Mouse (Mus musculus): ENCODE measurements around the gene Gigyf2. TPM values are rescaled to one million over a fixed set of nuclear protein-coding genes. Genes with fewer than 3 reads are reported as not detected.

The Gigyf2 gene
- 69.0 and 70.9 TPM in 2 replicates for polyA plus RNA-seq (2014; fragmentation: Nextera tagmentation; extraction: Ambion mirVana)

DNA sequence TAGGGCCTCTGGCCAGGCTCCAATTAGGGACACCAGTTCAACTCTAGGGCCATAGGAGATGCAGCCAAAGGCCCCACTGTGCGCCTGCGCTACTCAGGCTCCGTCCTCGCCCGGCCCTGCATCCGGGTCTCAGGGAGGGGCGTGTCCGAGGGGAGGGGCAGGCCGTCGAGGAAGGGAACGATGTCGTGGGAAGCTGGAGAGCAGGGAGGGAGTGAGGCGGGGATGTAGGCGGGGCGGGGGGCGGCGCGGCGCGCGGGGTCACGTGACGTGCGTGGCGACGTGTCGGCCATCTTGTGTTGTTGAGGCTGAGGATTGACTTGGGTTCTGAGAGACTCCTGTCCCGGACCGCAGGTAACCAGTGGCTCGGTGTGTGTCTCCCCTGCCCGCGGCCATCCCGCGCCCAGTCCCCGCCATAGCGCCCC, at the start of gene Gigyf2:
Gene Gigyf2, plus strand, starts transcription at position 257 of the 422 bp plus-strand sequence.
- Histone ChIP-seq H3K4me2 (ENCODE audit: low read length) (peak within 1 kb of the TSS; percentile 60), H3K27me3 (ENCODE audit: control insufficient read depth, insufficient read depth, low read length) (no peaks in the 10 kb centered on the region), H3K36me3 (ENCODE audit: control insufficient read depth, insufficient read depth, low read length) (no peaks in the 10 kb centered on the region; the same call in 1 of the 2 replicates), H3K4me3 (replicated peaks; ENCODE audit: low read depth, low read length) (peak within 1 kb of the TSS; percentile 98), H3K9ac (replicated peaks; ENCODE audit: low read length) (peak within 1 kb of the TSS; percentile 95), H3K27ac (replicated peaks; ENCODE audit: low read depth, low read length) (peak within 1 kb of the TSS; percentile 94), H3K9me3 (ENCODE audit: control insufficient read depth, low read length) (0 out of 2 replicates have a peak, but pooled peaks cover under 1% of the 10 kb centered on the region), H3K4me1 (ENCODE audit: control insufficient read depth, insufficient read depth, low read length) (peaks cover 11% of the 10 kb centered on the region)
- peak; percentile 97 for DNase-seq
- peak; percentile 98 for ATAC-seq (ENCODE audit: low FRiP score, low TSS enrichment)
- WGBS, result under 1% methylated on average over 36 of the region's 36 CpGs

DNA sequence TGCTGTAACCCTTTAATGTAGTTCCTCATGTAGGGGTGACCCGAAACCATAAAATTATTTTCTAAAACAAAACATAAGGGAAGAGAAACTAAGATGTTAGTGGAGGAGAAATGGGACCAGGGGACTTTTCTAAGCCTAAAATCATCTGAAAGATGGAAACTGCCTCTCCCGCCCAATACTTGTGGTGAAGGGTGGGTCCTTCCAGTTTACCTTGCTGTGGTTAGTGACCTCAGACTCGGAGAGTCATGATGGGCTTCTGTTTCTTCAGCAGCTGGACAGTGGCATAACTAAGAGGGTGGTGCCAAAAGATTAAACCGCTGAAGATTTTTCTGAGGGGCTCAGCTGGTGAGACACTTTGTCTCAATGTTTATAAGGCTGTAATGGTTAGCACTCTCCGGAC, 46.5 kb upstream of the Gigyf2 start:
- H3K4me1 ChIP-seq (ENCODE audit: control insufficient read depth, insufficient read depth, low read length), result no peaks in the 10 kb centered on the region
- no peaks in the 10 kb centered on the region for H3K9me3 ChIP-seq (ENCODE audit: control insufficient read depth, low read length)
- ATAC-seq (ENCODE audit: low FRiP score, low TSS enrichment), result no peak
- no peak overlapping the region for H3K9ac ChIP-seq (replicated peaks; ENCODE audit: low read length)
- no peak overlapping the region for H3K27ac ChIP-seq (replicated peaks; ENCODE audit: low read depth, low read length)
- DNase-seq, result no peak
- no peaks in the 10 kb centered on the region for H3K27me3 ChIP-seq (ENCODE audit: control insufficient read depth, insufficient read depth, low read length)
- H3K4me3 ChIP-seq (replicated peaks; ENCODE audit: low read depth, low read length), result no peak overlapping the region
- H3K4me2 ChIP-seq (ENCODE audit: low read length), result no peak overlapping the region
- no peaks in the 10 kb centered on the region for H3K36me3 ChIP-seq (ENCODE audit: control insufficient read depth, insufficient read depth, low read length)
- WGBS, result 75% methylated on average over 5 of the region's 5 CpGs

GRCm38 (mm10) chr1:87281599-87282412, 45.0 kb upstream of the Gigyf2 start:
- no peak for DNase-seq
- Histone ChIP-seq H3K9me3 (ENCODE audit: control insufficient read depth, low read length) (no peaks in the 10 kb centered on the region), H3K27me3 (ENCODE audit: control insufficient read depth, insufficient read depth, low read length) (no peaks in the 10 kb centered on the region), H3K36me3 (ENCODE audit: control insufficient read depth, insufficient read depth, low read length) (no peaks in the 10 kb centered on the region), H3K4me2 (ENCODE audit: low read length) (no peak overlapping the region), H3K4me1 (ENCODE audit: control insufficient read depth, insufficient read depth, low read length) (no peaks in the 10 kb centered on the region), H3K4me3 (replicated peaks; ENCODE audit: low read depth, low read length) (no peak overlapping the region), H3K9ac (replicated peaks; ENCODE audit: low read length) (no peak overlapping the region), H3K27ac (replicated peaks; ENCODE audit: low read depth, low read length) (no peak overlapping the region)
- ATAC-seq (ENCODE audit: low FRiP score, low TSS enrichment), result no peak
- 16% methylated on average over 20 of the region's 20 CpGs for WGBS

DNA sequence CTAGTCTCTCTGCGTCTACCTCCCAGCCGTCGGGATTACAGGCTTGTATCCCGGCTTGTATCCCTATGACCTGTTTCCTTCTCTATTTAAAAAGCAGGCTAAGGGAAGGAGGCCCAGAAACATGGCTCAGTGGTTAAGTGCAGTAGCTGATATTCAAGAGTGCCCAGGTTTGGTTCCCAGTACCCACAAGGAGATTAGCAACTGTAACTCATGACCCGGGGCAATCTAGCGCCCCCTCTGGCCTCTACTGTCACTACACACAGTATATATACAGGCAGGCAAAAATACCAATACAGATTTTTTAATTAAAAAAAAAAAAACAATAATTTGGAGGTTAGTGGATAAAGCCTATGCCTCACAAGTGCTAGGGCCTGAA, 44.4 kb upstream of the Gigyf2 start:
- DNase-seq, result no peak
- Histone ChIP-seq H3K4me1 (ENCODE audit: control insufficient read depth, insufficient read depth, low read length) (no peaks in the 10 kb centered on the region), H3K4me3 (replicated peaks; ENCODE audit: low read depth, low read length) (no peak overlapping the region), H3K36me3 (ENCODE audit: control insufficient read depth, insufficient read depth, low read length) (no peaks in the 10 kb centered on the region), H3K4me2 (ENCODE audit: low read length) (no peak overlapping the region), H3K9me3 (ENCODE audit: control insufficient read depth, low read length) (no peaks in the 10 kb centered on the region), H3K9ac (replicated peaks; ENCODE audit: low read length) (no peak overlapping the region), H3K27me3 (ENCODE audit: control insufficient read depth, insufficient read depth, low read length) (no peaks in the 10 kb centered on the region), H3K27ac (replicated peaks; ENCODE audit: low read depth, low read length) (no peak overlapping the region)
- WGBS, result 66% methylated on average over 6 of the region's 6 CpGs
- no peak for ATAC-seq (ENCODE audit: low FRiP score, low TSS enrichment)

DNA sequence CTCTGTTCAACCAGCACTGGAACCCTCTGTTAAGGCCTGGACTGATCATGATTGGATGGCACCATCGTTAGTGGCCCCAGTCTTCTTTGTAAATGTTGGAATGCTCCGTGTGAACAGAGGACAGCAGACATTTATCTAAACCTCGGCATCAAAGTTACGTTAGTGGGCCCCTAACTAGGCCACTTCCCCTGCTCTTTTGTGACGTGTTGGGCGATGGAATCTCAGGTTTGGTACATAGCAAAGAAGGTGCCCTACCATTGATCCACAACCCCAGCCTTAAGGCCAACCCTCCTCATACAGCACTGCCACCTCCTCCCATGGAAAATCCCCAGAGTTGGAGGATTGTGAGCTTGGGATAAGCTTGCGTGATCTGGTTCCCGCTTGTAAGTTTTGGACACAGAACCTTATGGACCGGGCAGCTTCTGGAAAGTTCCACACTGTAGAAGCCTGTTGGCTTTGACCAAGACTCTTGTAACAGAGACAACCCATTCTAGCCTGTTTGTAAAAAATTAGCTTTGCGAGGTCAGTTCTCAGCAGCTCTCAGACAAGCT, 43.3 kb upstream of the Gigyf2 start:
- WGBS, result 85% methylated on average over 10 of the region's 10 CpGs

GRCm38 (mm10) chr1:87287105-87287504, 39.7 kb upstream of the Gigyf2 start:
- ATAC-seq (ENCODE audit: low FRiP score, low TSS enrichment) (no peak), DNase-seq (no peak)
- WGBS, result 34% methylated on average over 2 of the region's 2 CpGs
- H3K27me3 ChIP-seq (ENCODE audit: control insufficient read depth, insufficient read depth, low read length), result no peaks in the 10 kb centered on the region
- no peak overlapping the region for H3K4me3 ChIP-seq (replicated peaks; ENCODE audit: low read depth, low read length)
- H3K9me3 ChIP-seq (ENCODE audit: control insufficient read depth, low read length), result no peaks in the 10 kb centered on the region
- H3K27ac ChIP-seq (replicated peaks; ENCODE audit: low read depth, low read length), result no peak overlapping the region
- H3K4me2 ChIP-seq (ENCODE audit: low read length), result no peak overlapping the region
- no peaks in the 10 kb centered on the region for H3K36me3 ChIP-seq (ENCODE audit: control insufficient read depth, insufficient read depth, low read length)
- no peaks in the 10 kb centered on the region for H3K4me1 ChIP-seq (ENCODE audit: control insufficient read depth, insufficient read depth, low read length)
- no peak overlapping the region for H3K9ac ChIP-seq (replicated peaks; ENCODE audit: low read length)

More for the DNA sequence above, 43.3 kb upstream of the Gigyf2 start:
- Histone ChIP-seq H3K4me2 (ENCODE audit: low read length) (no peak overlapping the region), H3K27me3 (ENCODE audit: control insufficient read depth, insufficient read depth, low read length) (no peaks in the 10 kb centered on the region), H3K9ac (replicated peaks; ENCODE audit: low read length) (no peak overlapping the region), H3K4me1 (ENCODE audit: control insufficient read depth, insufficient read depth, low read length) (no peaks in the 10 kb centered on the region), H3K36me3 (ENCODE audit: control insufficient read depth, insufficient read depth, low read length) (no peaks in the 10 kb centered on the region), H3K4me3 (replicated peaks; ENCODE audit: low read depth, low read length) (no peak overlapping the region), H3K27ac (replicated peaks; ENCODE audit: low read depth, low read length) (no peak overlapping the region), H3K9me3 (ENCODE audit: control insufficient read depth, low read length) (no peaks in the 10 kb centered on the region)
- ATAC-seq (ENCODE audit: low FRiP score, low TSS enrichment), result no peak
- no peak for DNase-seq

GRCm38 (mm10) chr1:87291416-87291815, 35.4 kb upstream of the Gigyf2 start:
- 63% methylated on average over 8 of the region's 8 CpGs for WGBS
- Histone ChIP-seq H3K36me3 (ENCODE audit: control insufficient read depth, insufficient read depth, low read length) (no peaks in the 10 kb centered on the region), H3K27ac (replicated peaks; ENCODE audit: low read depth, low read length) (no peak overlapping the region), H3K4me2 (ENCODE audit: low read length) (no peak overlapping the region), H3K9me3 (ENCODE audit: control insufficient read depth, low read length) (no peaks in the 10 kb centered on the region), H3K4me3 (replicated peaks; ENCODE audit: low read depth, low read length) (no peak overlapping the region), H3K9ac (replicated peaks; ENCODE audit: low read length) (no peak overlapping the region), H3K27me3 (ENCODE audit: control insufficient read depth, insufficient read depth, low read length) (no peaks in the 10 kb centered on the region), H3K4me1 (ENCODE audit: control insufficient read depth, insufficient read depth, low read length) (no peaks in the 10 kb centered on the region)
- ATAC-seq (ENCODE audit: low FRiP score, low TSS enrichment) (no peak), DNase-seq (no peak)

GRCm38 (mm10) chr1:87292420-87293190, 34.2 kb upstream of the Gigyf2 start:
- whole genome bisulfite sequencing, result 67% methylated on average over 15 of the region's 15 CpGs
- H3K4me3 ChIP-seq (replicated peaks; ENCODE audit: low read depth, low read length), result no peak overlapping the region
- ATAC-seq (ENCODE audit: low FRiP score, low TSS enrichment), result no peak

More at GRCm38 (mm10) chr1:87292420-87293190, 34.2 kb upstream of the Gigyf2 start:
- Histone ChIP-seq H3K27me3 (ENCODE audit: control insufficient read depth, insufficient read depth, low read length) (no peaks in the 10 kb centered on the region), H3K27ac (replicated peaks; ENCODE audit: low read depth, low read length) (no peak overlapping the region), H3K9ac (replicated peaks; ENCODE audit: low read length) (no peak overlapping the region), H3K36me3 (ENCODE audit: control insufficient read depth, insufficient read depth, low read length) (no peaks in the 10 kb centered on the region), H3K9me3 (ENCODE audit: control insufficient read depth, low read length) (no peaks in the 10 kb centered on the region), H3K4me1 (ENCODE audit: control insufficient read depth, insufficient read depth, low read length) (no peaks in the 10 kb centered on the region), H3K4me2 (ENCODE audit: low read length) (no peak overlapping the region)
- DNase-seq, result peak; percentile 65
